Mouse (Mus musculus) left cerebral cortex, postnatal 36 days (tissue): ENCODE measurements around the gene Sdhc. TPM values are rescaled to one million over a fixed set of nuclear protein-coding genes. Genes with fewer than 3 reads are reported as not detected.
"Not testable (repeated sequence)": the region's sequence is repeated elsewhere in the genome, so short reads cannot be mapped to it uniquely, and the experiment has no call there.

ENCODE experiments used
- DNase-seq, 2 experiments: peaks; one replicate each; pipeline ENCODE4 v3.0.0; 2021 to 2022; ENCODE audit warnings: low spot score in 2 of 2, mixed read lengths in 1 of 2
- intact Hi-C: fragments of 180-260 bp; cut with DNase I; formaldehyde crosslinking; loops from one replicate; pipeline ENCODE4 v1.15.1; 2025
- microRNA-seq: library from miRNA; unstranded; fragments of <30 nt; microRNA quantifications from one replicate; pipeline ENCODE4 v1.2.0, GENCODE M21; 2022
- total RNA-seq, 2 experiments: library from RNA; stranded (reverse); gene quantifications; 2 replicates each; pipeline ENCODE4 v1.2.3; 2021

Sdhc gene
- total RNA-seq, 2 experiments from 2014 or later, result 200 to 204 TPM

- DNase-seq, result no peak
- intact Hi-C loops, result no loop called here
Observed at GRCm38 (mm10) chr1:171096110-171096964, 54.1 kb downstream of the Sdhc start.

- DNase-seq, result no peak
- intact Hi-C loops, result no loop called here
Observed at GRCm38 (mm10) chr1:171094424-171094823, 56.0 kb downstream of the Sdhc start.

GRCm38 (mm10) chr1:171090761-171091160, 59.6 kb downstream of the Sdhc start:
- DNase-seq, result no peak
- intact Hi-C loops, result no loop called here

GRCm38 (mm10) chr1:171089891-171090290, 60.5 kb downstream of the Sdhc start:
- intact Hi-C loops, result no loop called here
- no peak for DNase-seq

- not testable (repeated sequence) for DNase-seq
Observed at GRCm38 (mm10) chr1:171088237-171088869, 62.0 kb downstream of the Sdhc start.

GRCm38 (mm10) chr1:171085718-171086117, 64.7 kb downstream of the Sdhc start:
- intact Hi-C loops, result no loop called here
- DNase-seq, result no peak

More at GRCm38 (mm10) chr1:171088237-171088869, 62.0 kb downstream of the Sdhc start:
- intact Hi-C loops, result not testable (repeated sequence)

- intact Hi-C loops, DNase-seq: not testable (repeated sequence)
Observed at GRCm38 (mm10) chr1:171081512-171082231, 68.7 kb downstream of the Sdhc start.

- intact Hi-C loops, DNase-seq: not testable (repeated sequence)
Observed at GRCm38 (mm10) chr1:171079825-171080224, 70.6 kb downstream of the Sdhc start.

GRCm38 (mm10) chr1:171079345-171079744, 71.1 kb downstream of the Sdhc start:
- intact Hi-C loops, DNase-seq: not testable (repeated sequence)

GRCm38 (mm10) chr1:171078419-171078818, 72.0 kb downstream of the Sdhc start:
- DNase-seq, intact Hi-C loops: not testable (repeated sequence)

- DNase-seq, result peak; percentile 55 to 60
- intact Hi-C loops, result not testable (repeated sequence)
Observed at GRCm38 (mm10) chr1:171077955-171078354, 72.4 kb downstream of the Sdhc start.

- DNase-seq, intact Hi-C loops: not testable (repeated sequence)
Observed at GRCm38 (mm10) chr1:171077192-171077591, 73.2 kb downstream of the Sdhc start.

Small RNAs within 50 kb of the gene (microRNA-seq; reads per million reads assigned to microRNA genes)
- not detected for gene Gm27844

Other genes starting within 250 kb of the Sdhc start
- under 1 TPM; 0.32 to 0.81 TPM for gene Fcrlb, start 237.7 kb downstream of the Sdhc start, total RNA-seq
- gene Fcrla, start 223.0 kb downstream of the Sdhc start, total RNA-seq, result not detected
- gene Fcgr2b, start 174.1 kb downstream of the Sdhc start, total RNA-seq, result 1 to 10 TPM; 5.5 to 5.8 TPM
- not detected for gene Fcgr4, start 131.7 kb downstream of the Sdhc start, total RNA-seq
- 10 to 100 TPM in 1 of 2 experiments, 1 to 10 TPM in 1; 9.0 to 13.6 TPM for gene Fcgr3, start 85.7 kb downstream of the Sdhc start, total RNA-seq
- 1 to 10 TPM in 1 of 2 experiments, not detected in 1; 1.1 TPM for gene Cfap126, start 36.7 kb downstream of the Sdhc start, total RNA-seq
- not detected for gene Mpz, start 108 bp upstream of the Sdhc start, total RNA-seq
- gene Pcp4l1, start 45.7 kb upstream of the Sdhc start, total RNA-seq, result 100 to 1,000 TPM in 1 of 2 experiments, 10 to 100 TPM in 1; 95.1 to 123 TPM
- gene Nr1i3, start 63.4 kb upstream of the Sdhc start, total RNA-seq, result under 1 TPM in 1 of 2 experiments, not detected in 1; 0.17 TPM
- gene Tomm40l, start 71.9 kb upstream of the Sdhc start, total RNA-seq, result 10 to 100 TPM; 81.7 to 86.7 TPM
- 1 to 10 TPM; 1.8 to 2.3 TPM for gene Apoa2, start 74.5 kb upstream of the Sdhc start, total RNA-seq
- gene Fcer1g, start 83.8 kb upstream of the Sdhc start, total RNA-seq, result 10 to 100 TPM; 13.5 to 13.8 TPM
- gene Adamts4, start 99.8 kb upstream of the Sdhc start, total RNA-seq, result 10 to 100 TPM; 11.1 to 16.4 TPM
- gene Ndufs2, start 100.8 kb upstream of the Sdhc start, total RNA-seq, result 100 to 1,000 TPM; 252 to 309 TPM
- 10 to 100 TPM; 63.6 to 64.6 TPM for gene B4galt3, start 119.7 kb upstream of the Sdhc start, total RNA-seq
- 10 to 100 TPM; 21.7 to 26.6 TPM for gene Ppox, start 130.6 kb upstream of the Sdhc start, total RNA-seq
- gene Usp21, start 137.4 kb upstream of the Sdhc start, total RNA-seq, result 10 to 100 TPM; 50.9 to 65.6 TPM
- 100 to 1,000 TPM; 107 to 121 TPM for gene Ufc1, start 144.4 kb upstream of the Sdhc start, total RNA-seq
- 10 to 100 TPM; 36.9 to 41.3 TPM for gene Dedd, start 178.5 kb upstream of the Sdhc start, total RNA-seq
- gene Nit1, start 195.0 kb upstream of the Sdhc start, total RNA-seq, result 10 to 100 TPM; 39.6 to 48.0 TPM
- gene Pfdn2, start 195.1 kb upstream of the Sdhc start, total RNA-seq, result 100 to 1,000 TPM; 161 to 185 TPM
- 10 to 100 TPM in 1 of 2 experiments, 1 to 10 TPM in 1; 7.9 to 10.9 TPM for gene Klhdc9, start 210.2 kb upstream of the Sdhc start, total RNA-seq
- 1 to 10 TPM; 2.3 to 3.9 TPM for gene Nectin4, start 219.5 kb upstream of the Sdhc start, total RNA-seq
- 1 to 10 TPM; 1.7 to 1.8 TPM for gene Arhgap30, start 238.4 kb upstream of the Sdhc start, total RNA-seq